Mouse (Mus musculus): ENCODE measurements around the gene Tns3.

- no peak for TF ChIP-seq CTCF (IDR thresholded peaks at IDR 0.05; ENCODE audit: control insufficient read depth, insufficient read depth, insufficient read length)
- TF ChIP-seq CEBPB (IDR thresholded peaks at IDR 0.05; ENCODE audit: low read depth): no peak
- no peak for TF ChIP-seq MAX (IDR thresholded peaks at IDR 0.05)
- no peak for TF ChIP-seq USF1 (IDR thresholded peaks at IDR 0.05; ENCODE audit: low read depth)
- TF ChIP-seq FOSL1 (IDR thresholded peaks at IDR 0.05; ENCODE audit: insufficient read depth, low read length, poor library complexity, severe bottlenecking): no peak
- TF ChIP-seq MYOG (IDR thresholded peaks at IDR 0.05; ENCODE audit: control insufficient read depth, extremely low read depth, insufficient read length): no peak
- no peak for TF ChIP-seq MYOD1 (IDR thresholded peaks at IDR 0.05; ENCODE audit: control insufficient read depth, insufficient read length, low read depth)
Observed at GRCm38 (mm10) chr11:8699777-8700176, 35.4 kb upstream of the Tns3 start.

All from C2C12 (cell line).